Mouse (Mus musculus): ENCODE data around the gene Rnf216. TPM values are rescaled to one million over a fixed set of nuclear protein-coding genes. Genes with fewer than 3 reads are reported as not detected.

The Rnf216 gene
- polyA plus RNA-seq, 1 experiment: 12.2 TPM

- Histone ChIP-seq H3K79me3 (ENCODE audit: low read depth) (no peaks in the 10 kb centered on the region), H3ac (ENCODE audit: control insufficient read depth, insufficient read length, low read depth) (no peak overlapping the region), H3K4me3 (ENCODE audit: insufficient read depth, poor library complexity, severe bottlenecking) (no peak overlapping the region), H3K79me2 (ENCODE audit: control insufficient read depth, insufficient read depth) (no peaks in the 10 kb centered on the region), H3K27me3 (ENCODE audit: control insufficient read depth, insufficient read depth, insufficient read length) (no peaks in the 10 kb centered on the region), H3K36me3 (ENCODE audit: control insufficient read depth, insufficient read depth) (peaks cover 30% of the 10 kb centered on the region)
- no peak for TF ChIP-seq MYOG (IDR thresholded peaks at IDR 0.05; ENCODE audit: control insufficient read depth, extremely low read depth, insufficient read length)
- TF ChIP-seq USF1 (IDR thresholded peaks at IDR 0.05; ENCODE audit: low read depth): no peak
- TF ChIP-seq MYOD1 (IDR thresholded peaks at IDR 0.05; ENCODE audit: control insufficient read depth, insufficient read length, low read depth): no peak
- TF ChIP-seq CTCF (IDR thresholded peaks at IDR 0.05; ENCODE audit: control insufficient read depth, insufficient read depth, insufficient read length): no peak
- TF ChIP-seq FOSL1 (IDR thresholded peaks at IDR 0.05; ENCODE audit: insufficient read depth, low read length, poor library complexity, severe bottlenecking): no peak
- TF ChIP-seq MAX (IDR thresholded peaks at IDR 0.05): no peak
- no peak for TF ChIP-seq CEBPB (IDR thresholded peaks at IDR 0.05; ENCODE audit: low read depth)
Observed at GRCm38 (mm10) chr5:143023887-143024286, 88.9 kb downstream of the Rnf216 start.

- Histone ChIP-seq H3K79me2 (ENCODE audit: control insufficient read depth, insufficient read depth) (no peaks in the 10 kb centered on the region), H3K4me3 (ENCODE audit: insufficient read depth, poor library complexity, severe bottlenecking) (no peak overlapping the region), H3K27me3 (ENCODE audit: control insufficient read depth, insufficient read depth, insufficient read length) (no peaks in the 10 kb centered on the region), H3K79me3 (ENCODE audit: low read depth) (no peaks in the 10 kb centered on the region), H3K36me3 (ENCODE audit: control insufficient read depth, insufficient read depth) (peaks cover 30% of the 10 kb centered on the region), H3ac (ENCODE audit: control insufficient read depth, insufficient read length, low read depth) (no peak overlapping the region)
- TF ChIP-seq CTCF (IDR thresholded peaks at IDR 0.05; ENCODE audit: control insufficient read depth, insufficient read depth, insufficient read length) (no peak), CEBPB (IDR thresholded peaks at IDR 0.05; ENCODE audit: low read depth) (no peak)
Observed at GRCm38 (mm10) chr5:143022956-143023355, 89.8 kb downstream of the Rnf216 start.

GRCm38 (mm10) chr5:143017401-143017800, 95.4 kb downstream of the Rnf216 start:
- no peaks in the 10 kb centered on the region for H3K27me3 ChIP-seq (ENCODE audit: control insufficient read depth, insufficient read depth, insufficient read length)
- H3ac ChIP-seq (ENCODE audit: control insufficient read depth, insufficient read length, low read depth): no peak overlapping the region
- H3K4me3 ChIP-seq (ENCODE audit: insufficient read depth, poor library complexity, severe bottlenecking): no peak overlapping the region
- TF ChIP-seq CTCF (IDR thresholded peaks at IDR 0.05; ENCODE audit: control insufficient read depth, insufficient read depth, insufficient read length): no peak
- no peak for TF ChIP-seq MYOD1 (IDR thresholded peaks at IDR 0.05; ENCODE audit: control insufficient read depth, insufficient read length, low read depth)
- TF ChIP-seq USF1 (IDR thresholded peaks at IDR 0.05; ENCODE audit: low read depth): no peak
- no peak for TF ChIP-seq FOSL1 (IDR thresholded peaks at IDR 0.05; ENCODE audit: insufficient read depth, low read length, poor library complexity, severe bottlenecking)
- no peak for TF ChIP-seq MYOG (IDR thresholded peaks at IDR 0.05; ENCODE audit: control insufficient read depth, extremely low read depth, insufficient read length)
- no peak for TF ChIP-seq MAX (IDR thresholded peaks at IDR 0.05)
- TF ChIP-seq CEBPB (IDR thresholded peaks at IDR 0.05; ENCODE audit: low read depth): no peak
- H3K79me3 ChIP-seq (ENCODE audit: low read depth): no peaks in the 10 kb centered on the region
- H3K79me2 ChIP-seq (ENCODE audit: control insufficient read depth, insufficient read depth): no peaks in the 10 kb centered on the region
- peaks cover 35% of the 10 kb centered on the region for H3K36me3 ChIP-seq (ENCODE audit: control insufficient read depth, insufficient read depth)

DNA sequence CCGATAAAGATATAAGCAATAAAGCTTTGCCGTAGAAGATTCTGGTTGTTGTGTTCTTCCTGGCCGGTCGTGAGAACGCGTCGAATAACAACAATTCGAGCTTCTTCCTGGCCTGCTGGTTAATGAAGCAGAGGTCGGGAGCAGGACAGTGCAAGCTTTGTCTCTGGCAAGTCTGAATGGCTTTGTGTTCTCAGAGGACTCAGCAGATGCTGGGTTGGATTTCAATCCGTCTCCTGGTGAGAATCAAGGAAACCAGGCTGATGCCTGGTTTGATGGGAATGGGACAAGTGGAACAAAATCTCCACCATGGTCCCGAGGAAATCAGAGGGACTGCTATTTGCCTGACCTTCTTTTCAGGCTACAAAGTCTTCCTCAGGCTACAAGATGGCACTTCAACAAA, 103.4 kb downstream of the Rnf216 start:
- H3K79me2 ChIP-seq (ENCODE audit: control insufficient read depth, insufficient read depth): no peaks in the 10 kb centered on the region

GRCm38 (mm10) chr5:143000654-143001500, 111.9 kb downstream of the Rnf216 start:
- TF ChIP-seq MYOD1 (IDR thresholded peaks at IDR 0.05; ENCODE audit: control insufficient read depth, insufficient read length, low read depth): peak; percentile 79
- no peak for TF ChIP-seq FOSL1 (IDR thresholded peaks at IDR 0.05; ENCODE audit: insufficient read depth, low read length, poor library complexity, severe bottlenecking)
- no peak overlapping the region for H3K4me3 ChIP-seq (ENCODE audit: insufficient read depth, poor library complexity, severe bottlenecking)
- H3K27me3 ChIP-seq (ENCODE audit: control insufficient read depth, insufficient read depth, insufficient read length): no peaks in the 10 kb centered on the region

More for the DNA sequence above, 103.4 kb downstream of the Rnf216 start:
- H3ac ChIP-seq (ENCODE audit: control insufficient read depth, insufficient read length, low read depth): no peak overlapping the region
- H3K36me3 ChIP-seq (ENCODE audit: control insufficient read depth, insufficient read depth): peaks cover 27% of the 10 kb centered on the region
- no peaks in the 10 kb centered on the region for H3K79me3 ChIP-seq (ENCODE audit: low read depth)
- no peak overlapping the region for H3K4me3 ChIP-seq (ENCODE audit: insufficient read depth, poor library complexity, severe bottlenecking)
- no peaks in the 10 kb centered on the region for H3K27me3 ChIP-seq (ENCODE audit: control insufficient read depth, insufficient read depth, insufficient read length)
- TF ChIP-seq CTCF (IDR thresholded peaks at IDR 0.05; ENCODE audit: control insufficient read depth, insufficient read depth, insufficient read length): no peak
- TF ChIP-seq USF1 (IDR thresholded peaks at IDR 0.05; ENCODE audit: low read depth): no peak
- no peak for TF ChIP-seq MAX (IDR thresholded peaks at IDR 0.05)
- no peak for TF ChIP-seq CEBPB (IDR thresholded peaks at IDR 0.05; ENCODE audit: low read depth)
- no peak for TF ChIP-seq FOSL1 (IDR thresholded peaks at IDR 0.05; ENCODE audit: insufficient read depth, low read length, poor library complexity, severe bottlenecking)
- no peak for TF ChIP-seq MYOG (IDR thresholded peaks at IDR 0.05; ENCODE audit: control insufficient read depth, extremely low read depth, insufficient read length)
- no peak for TF ChIP-seq MYOD1 (IDR thresholded peaks at IDR 0.05; ENCODE audit: control insufficient read depth, insufficient read length, low read depth)

GRCm38 (mm10) chr5:143000091-143000490, 112.7 kb downstream of the Rnf216 start:
- no peak for TF ChIP-seq MAX (IDR thresholded peaks at IDR 0.05)
- TF ChIP-seq CEBPB (IDR thresholded peaks at IDR 0.05; ENCODE audit: low read depth): no peak
- TF ChIP-seq MYOG (IDR thresholded peaks at IDR 0.05; ENCODE audit: control insufficient read depth, extremely low read depth, insufficient read length): no peak
- no peak for TF ChIP-seq FOSL1 (IDR thresholded peaks at IDR 0.05; ENCODE audit: insufficient read depth, low read length, poor library complexity, severe bottlenecking)
- no peak for TF ChIP-seq CTCF (IDR thresholded peaks at IDR 0.05; ENCODE audit: control insufficient read depth, insufficient read depth, insufficient read length)
- TF ChIP-seq USF1 (IDR thresholded peaks at IDR 0.05; ENCODE audit: low read depth): no peak
- TF ChIP-seq MYOD1 (IDR thresholded peaks at IDR 0.05; ENCODE audit: control insufficient read depth, insufficient read length, low read depth): no peak
- Histone ChIP-seq H3K79me3 (ENCODE audit: low read depth) (peaks cover 2% of the 10 kb centered on the region), H3ac (ENCODE audit: control insufficient read depth, insufficient read length, low read depth) (peak overlapping the region; percentile 5), H3K36me3 (ENCODE audit: control insufficient read depth, insufficient read depth) (peaks cover 3% of the 10 kb centered on the region), H3K4me3 (ENCODE audit: insufficient read depth, poor library complexity, severe bottlenecking) (no peak overlapping the region), H3K27me3 (ENCODE audit: control insufficient read depth, insufficient read depth, insufficient read length) (no peaks in the 10 kb centered on the region), H3K79me2 (ENCODE audit: control insufficient read depth, insufficient read depth) (no peaks in the 10 kb centered on the region)

More at GRCm38 (mm10) chr5:143000654-143001500, 111.9 kb downstream of the Rnf216 start:
- Histone ChIP-seq H3K79me2 (ENCODE audit: control insufficient read depth, insufficient read depth) (no peaks in the 10 kb centered on the region), H3K36me3 (ENCODE audit: control insufficient read depth, insufficient read depth) (no peaks in the 10 kb centered on the region), H3K79me3 (ENCODE audit: low read depth) (peaks cover 2% of the 10 kb centered on the region), H3ac (ENCODE audit: control insufficient read depth, insufficient read length, low read depth) (peak overlapping the region; percentile 63)

All from C2C12 (cell line).